Mouse (Mus musculus): Measurements from ENCODE around the gene Pakap. TPM values are rescaled to one million over a fixed set of nuclear protein-coding genes. Genes with fewer than 3 reads are reported as not detected.
"Not testable (repeated sequence)": the region's sequence is repeated elsewhere in the genome, so short reads cannot be mapped to it uniquely, and the experiment has no call there.

Gene Pakap
- total RNA-seq, 2 experiments from 2014 or later, result 19.1 to 19.2 TPM

GRCm38 (mm10) chr4:57862269-57862986 lies 294.4 kb downstream of the Pakap start:
- no peak for DNase-seq (ENCODE audit: low spot score in 2 of 2)

GRCm38 (mm10) chr4:57866088-57866487 lies 298.1 kb downstream of the Pakap start:
- DNase-seq (ENCODE audit: low spot score in 2 of 2), result no peak

GRCm38 (mm10) chr4:57866990-57867389 lies 299.0 kb downstream of the Pakap start:
- DNase-seq (ENCODE audit: low spot score in 2 of 2), result no peak

- DNase-seq (ENCODE audit: low spot score in 2 of 2), result no peak
These were observed 299.5 kb downstream of the Pakap start for GRCm38 (mm10) chr4:57867454-57867853.

GRCm38 (mm10) chr4:57879137-57879536 lies 311.2 kb downstream of the Pakap start:
- no peak for DNase-seq (ENCODE audit: low spot score in 2 of 2)

GRCm38 (mm10) chr4:57879804-57880357 lies 311.9 kb downstream of the Pakap start:
- DNase-seq (ENCODE audit: low spot score in 2 of 2), result peak; percentile 56 to 79

- peak in 1 of 2 experiments; percentile 30 for DNase-seq (ENCODE audit: low spot score in 2 of 2)
These were observed 315.8 kb downstream of the Pakap start for GRCm38 (mm10) chr4:57883520-57884421.

GRCm38 (mm10) chr4:57884511-57884910 lies 316.5 kb downstream of the Pakap start:
- no peak for DNase-seq (ENCODE audit: low spot score in 2 of 2)

GRCm38 (mm10) chr4:57885186-57885585 lies 317.2 kb downstream of the Pakap start:
- DNase-seq (ENCODE audit: low spot score in 2 of 2), result no peak

GRCm38 (mm10) chr4:57886066-57886887 lies 318.3 kb downstream of the Pakap start:
- no peak for DNase-seq (ENCODE audit: low spot score in 2 of 2)

GRCm38 (mm10) chr4:57886888-57887230 lies 318.9 kb downstream of the Pakap start:
- DNase-seq (ENCODE audit: low spot score in 2 of 2), result no peak

GRCm38 (mm10) chr4:57888246-57888645 lies 320.3 kb downstream of the Pakap start:
- no peak for DNase-seq (ENCODE audit: low spot score in 2 of 2)

- not testable (repeated sequence) for DNase-seq (ENCODE audit: low spot score in 2 of 2)
These were observed 321.0 kb downstream of the Pakap start for GRCm38 (mm10) chr4:57888978-57889377.

GRCm38 (mm10) chr4:57889773-57890172 lies 321.8 kb downstream of the Pakap start:
- DNase-seq (ENCODE audit: low spot score in 2 of 2), result no peak

- no peak for DNase-seq (ENCODE audit: low spot score in 2 of 2)
These were observed 324.1 kb downstream of the Pakap start for GRCm38 (mm10) chr4:57892001-57892586.

- DNase-seq (ENCODE audit: low spot score in 2 of 2), result no peak
These were observed 327.2 kb downstream of the Pakap start for GRCm38 (mm10) chr4:57895140-57895539.

- DNase-seq (ENCODE audit: low spot score in 2 of 2), result no peak
These were observed 327.9 kb downstream of the Pakap start for GRCm38 (mm10) chr4:57895902-57896301.

GRCm38 (mm10) chr4:57896631-57897030 lies 328.7 kb downstream of the Pakap start:
- DNase-seq (ENCODE audit: low spot score in 2 of 2), result no peak

- peak in 1 of 2 experiments; percentile 37 for DNase-seq (ENCODE audit: low spot score in 2 of 2)
These were observed 333.2 kb downstream of the Pakap start for GRCm38 (mm10) chr4:57901210-57901609.

- no peak for DNase-seq (ENCODE audit: low spot score in 2 of 2)
These were observed 334.6 kb downstream of the Pakap start for GRCm38 (mm10) chr4:57902619-57903018.

GRCm38 (mm10) chr4:57904211-57904610 lies 336.2 kb downstream of the Pakap start:
- DNase-seq (ENCODE audit: low spot score in 2 of 2), result peak in 1 of 2 experiments; percentile 65
